Mouse (Mus musculus): ENCODE data around the gene Tmem219.

DNA sequence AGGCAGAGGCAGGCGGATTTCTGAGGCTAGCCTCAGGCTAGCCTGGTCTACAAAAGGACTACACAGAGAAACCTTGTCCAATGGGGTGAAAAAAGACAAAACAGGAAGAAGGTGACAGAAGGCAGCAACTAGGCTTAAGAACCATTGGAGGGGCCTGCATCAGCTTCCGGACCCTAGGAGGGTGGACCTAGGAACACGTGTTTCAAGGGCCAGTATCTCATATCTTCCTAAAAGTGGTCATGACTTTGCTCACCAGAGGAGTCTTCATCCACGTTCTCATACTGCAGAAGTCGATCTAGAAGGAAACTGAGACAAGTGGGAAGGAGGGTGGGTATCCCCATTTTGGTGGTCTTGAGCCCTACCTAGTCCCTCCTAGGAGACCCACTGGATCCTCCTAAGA is 61.7 kb downstream of the Tmem219 start:
- TF ChIP-seq POLR2A (IDR thresholded peaks at IDR 0.05; ENCODE audit: borderline replicate concordance, low read depth, low read length) (no peak), CTCF (IDR thresholded peaks at IDR 0.05; ENCODE audit: low read depth, low read length) (no peak)
